Mouse (Mus musculus) heart, postnatal 0 days (tissue): ENCODE results near the gene Gm28308.

Experiments used
- CTCF ChIP-seq: IDR thresholded peaks from 2 replicates; pipeline ENCODE4 v1.5.1; 2016; ENCODE audit warnings: antibody characterized with exemption, control low read depth, low read depth
- EP300 ChIP-seq: IDR thresholded peaks from 2 replicates; pipeline ENCODE4 v1.6.1; 2016; ENCODE audit warnings: antibody characterized with exemption, low read depth

DNA sequence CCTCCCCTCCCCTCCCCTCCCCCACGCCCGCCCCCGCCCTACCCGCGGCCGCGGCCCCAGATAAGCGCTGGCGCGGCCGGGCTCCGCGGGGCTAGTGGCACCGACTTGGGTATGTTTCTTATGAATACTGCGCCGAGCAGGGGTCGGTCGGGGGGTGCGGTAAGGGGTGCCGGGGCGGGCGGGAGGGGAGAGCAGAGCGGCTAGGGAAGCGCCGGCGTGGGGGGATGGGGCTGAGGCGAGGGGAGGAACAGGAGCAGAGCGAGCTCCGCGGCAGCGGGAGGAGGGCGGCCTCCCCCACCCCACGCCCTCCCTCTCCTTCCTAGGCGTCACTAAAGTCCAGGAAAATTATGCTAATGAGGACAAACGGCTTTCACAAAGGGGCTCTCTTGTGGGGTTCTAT, 37.3 kb downstream of the Gm28308 start:
- TF ChIP-seq CTCF (no peak), EP300 (no peak)
